Mouse (Mus musculus): Measurements from ENCODE around the gene Ccl28. TPM values are rescaled to one million over a fixed set of nuclear protein-coding genes. Genes with fewer than 3 reads are reported as not detected.
A peak's percentile ranks its signal among the peaks of the same experiment; 100 is the strongest.

The Ccl28 gene
- polyA plus RNA-seq, 1 experiment, result not detected

DNA sequence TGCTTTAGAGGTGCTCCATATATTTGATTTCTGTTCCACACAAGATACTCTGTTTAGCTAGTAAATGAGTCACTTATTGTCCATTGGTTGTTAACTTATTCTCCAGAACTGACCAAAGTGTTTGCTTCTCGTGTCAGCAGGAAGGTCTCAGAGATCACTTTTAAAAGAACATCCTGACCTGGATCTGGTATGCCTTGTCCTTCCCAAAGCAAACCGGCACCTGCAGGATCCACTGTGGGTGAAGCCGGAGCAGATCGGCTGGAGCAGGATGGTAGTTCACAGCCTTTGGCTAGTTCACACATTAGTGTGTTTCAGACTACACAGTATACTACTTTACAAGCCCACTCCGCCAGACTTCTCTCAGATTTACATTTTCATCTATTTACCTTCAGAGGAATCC, 14.8 kb downstream of the Ccl28 start:
- no peaks in the 10 kb centered on the region for H3K4me1 ChIP-seq (ENCODE audit: control insufficient read depth, insufficient read depth, insufficient read length)
- H3K27ac ChIP-seq (ENCODE audit: insufficient read depth, low read length), result no peak overlapping the region
- H3K36me3 ChIP-seq (ENCODE audit: control insufficient read depth, insufficient read depth, low read length), result no peaks in the 10 kb centered on the region
- no peak overlapping the region for H3K4me3 ChIP-seq (ENCODE audit: extremely low read depth, insufficient read depth, insufficient read length)
- 92% methylated on average over 5 of the region's 5 CpGs for WGBS
- no peak for DNase-seq (ENCODE audit: low read depth in 1 of 2, low spot score in 2 of 2)
- no peak for TF ChIP-seq CTCF (IDR thresholded peaks at IDR 0.05; ENCODE audit: extremely low read depth, insufficient read depth, insufficient read length, insufficient replicate concordance)
- TF ChIP-seq POLR2A (IDR thresholded peaks at IDR 0.05; ENCODE audit: low read depth, low read length), result no peak
- no peaks in the 10 kb centered on the region for H3K27me3 ChIP-seq (ENCODE audit: control insufficient read depth, insufficient read depth, low read length)

DNA sequence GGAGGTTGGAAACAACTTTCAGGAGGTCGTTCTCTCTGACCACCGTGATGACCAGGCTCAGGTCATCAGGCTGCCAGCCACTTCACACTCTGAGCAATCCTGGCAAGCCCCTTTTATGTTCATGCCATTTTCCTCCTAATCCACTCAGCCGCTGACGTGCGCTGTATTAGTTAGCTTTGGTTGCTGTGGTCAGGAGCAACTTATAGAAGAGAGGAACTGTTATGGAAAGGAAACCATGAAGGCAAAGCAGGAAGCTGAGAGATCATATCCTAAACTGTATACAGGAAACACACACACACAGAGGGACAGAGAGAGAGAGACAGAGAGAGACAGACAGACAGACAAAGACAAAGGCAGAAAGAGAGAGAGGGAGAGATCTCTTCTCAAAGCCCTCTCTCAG, 15.7 kb downstream of the Ccl28 start:
- Histone ChIP-seq H3K4me1 (ENCODE audit: control insufficient read depth, insufficient read depth, insufficient read length) (no peaks in the 10 kb centered on the region), H3K36me3 (ENCODE audit: control insufficient read depth, insufficient read depth, low read length) (no peaks in the 10 kb centered on the region), H3K4me3 (ENCODE audit: extremely low read depth, insufficient read depth, insufficient read length) (no peak overlapping the region), H3K27me3 (ENCODE audit: control insufficient read depth, insufficient read depth, low read length) (no peaks in the 10 kb centered on the region), H3K27ac (ENCODE audit: insufficient read depth, low read length) (no peak overlapping the region)
- TF ChIP-seq CTCF (IDR thresholded peaks at IDR 0.05; ENCODE audit: extremely low read depth, insufficient read depth, insufficient read length, insufficient replicate concordance), result no peak
- TF ChIP-seq POLR2A (IDR thresholded peaks at IDR 0.05; ENCODE audit: low read depth, low read length), result no peak
- 19% methylated on average over 5 of the region's 5 CpGs for WGBS
- no peak for DNase-seq (ENCODE audit: low read depth in 1 of 2, low spot score in 2 of 2)

DNA sequence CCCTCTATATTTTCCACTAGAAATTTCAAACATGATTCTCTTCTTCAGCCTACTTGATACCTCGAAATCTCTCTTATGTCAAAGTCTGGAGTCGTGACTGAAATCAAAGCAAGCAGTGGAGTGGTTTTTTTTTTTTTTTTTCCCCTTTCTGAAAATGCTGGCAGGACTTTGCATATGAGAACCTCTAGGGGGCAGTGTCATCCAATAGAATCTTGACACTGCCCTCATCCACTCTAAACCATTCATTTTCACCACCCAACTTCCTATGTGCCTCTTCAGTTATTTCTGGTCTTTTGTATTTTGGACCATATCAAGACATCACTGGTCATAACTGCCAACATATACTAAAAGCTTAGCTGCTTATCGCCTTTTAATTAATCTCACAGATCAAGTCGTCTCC, 16.9 kb downstream of the Ccl28 start:
- WGBS, result 41% methylated on average over 4 of the region's 4 CpGs
- H3K27ac ChIP-seq (ENCODE audit: insufficient read depth, low read length), result no peak overlapping the region
- H3K4me1 ChIP-seq (ENCODE audit: control insufficient read depth, insufficient read depth, insufficient read length), result no peaks in the 10 kb centered on the region
- H3K36me3 ChIP-seq (ENCODE audit: control insufficient read depth, insufficient read depth, low read length), result no peaks in the 10 kb centered on the region
- H3K4me3 ChIP-seq (ENCODE audit: extremely low read depth, insufficient read depth, insufficient read length), result no peak overlapping the region
- peak in 1 of 2 experiments; percentile 19 for DNase-seq (ENCODE audit: low read depth in 1 of 2, low spot score in 2 of 2)
- no peaks in the 10 kb centered on the region for H3K27me3 ChIP-seq (ENCODE audit: control insufficient read depth, insufficient read depth, low read length)
- no peak for TF ChIP-seq POLR2A (IDR thresholded peaks at IDR 0.05; ENCODE audit: low read depth, low read length)
- peak; percentile 2; the same call in 1 of the 2 replicates for TF ChIP-seq CTCF (IDR thresholded peaks at IDR 0.05; ENCODE audit: extremely low read depth, insufficient read depth, insufficient read length, insufficient replicate concordance)

DNA sequence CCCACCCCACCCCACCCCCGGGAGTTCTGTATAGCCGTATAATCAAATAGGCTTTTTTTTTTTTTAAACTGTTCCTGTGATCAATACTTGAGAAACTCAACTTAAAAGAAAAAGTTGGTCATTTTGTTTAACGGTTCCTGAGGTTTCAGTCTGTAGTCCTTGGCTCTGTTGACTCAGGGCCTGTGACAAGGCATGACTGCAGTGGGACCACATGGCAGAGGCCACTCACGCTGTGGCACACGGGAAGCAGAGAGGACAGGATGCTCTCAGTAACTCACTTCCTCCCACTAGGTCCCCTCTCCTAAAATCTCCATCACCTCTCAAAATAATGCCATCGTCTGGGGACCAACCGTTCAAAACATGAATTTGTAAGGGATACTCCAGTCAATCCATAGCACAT, 17.5 kb downstream of the Ccl28 start:
- Histone ChIP-seq H3K4me3 (ENCODE audit: extremely low read depth, insufficient read depth, insufficient read length) (no peak overlapping the region), H3K36me3 (ENCODE audit: control insufficient read depth, insufficient read depth, low read length) (no peaks in the 10 kb centered on the region), H3K27me3 (ENCODE audit: control insufficient read depth, insufficient read depth, low read length) (no peaks in the 10 kb centered on the region), H3K27ac (ENCODE audit: insufficient read depth, low read length) (no peak overlapping the region), H3K4me1 (ENCODE audit: control insufficient read depth, insufficient read depth, insufficient read length) (no peaks in the 10 kb centered on the region)
- no peak for DNase-seq (ENCODE audit: low read depth in 1 of 2, low spot score in 2 of 2)
- TF ChIP-seq POLR2A (IDR thresholded peaks at IDR 0.05; ENCODE audit: low read depth, low read length) (no peak), CTCF (IDR thresholded peaks at IDR 0.05; ENCODE audit: extremely low read depth, insufficient read depth, insufficient read length, insufficient replicate concordance) (no peak)
- 64% methylated on average over 7 of the region's 7 CpGs for WGBS

DNA sequence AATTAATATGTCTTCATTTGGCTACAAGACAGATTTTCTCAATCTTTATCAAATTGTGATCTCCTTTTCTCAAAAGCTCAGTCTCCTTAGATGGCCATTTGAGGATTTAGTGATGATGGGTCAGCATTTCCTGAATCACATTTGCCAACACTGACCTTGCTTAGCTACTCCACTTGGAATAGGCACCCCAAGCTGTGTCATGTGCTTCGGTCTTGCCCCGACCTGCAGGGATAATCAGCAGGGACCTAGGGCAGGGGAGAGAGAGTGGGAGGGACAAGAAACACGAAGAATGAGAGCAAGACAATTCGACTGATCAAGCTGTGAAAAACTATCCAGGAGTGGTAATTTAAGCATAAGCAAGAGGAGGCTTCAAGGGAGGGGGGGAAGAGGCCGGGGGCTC, 21.1 kb downstream of the Ccl28 start:
- WGBS, result 79% methylated on average over 5 of the region's 5 CpGs
- no peaks in the 10 kb centered on the region for H3K36me3 ChIP-seq (ENCODE audit: control insufficient read depth, insufficient read depth, low read length)
- H3K4me3 ChIP-seq (ENCODE audit: extremely low read depth, insufficient read depth, insufficient read length), result no peak overlapping the region
- no peak overlapping the region for H3K27ac ChIP-seq (ENCODE audit: insufficient read depth, low read length)
- DNase-seq (ENCODE audit: low read depth in 1 of 2, low spot score in 2 of 2), result no peak
- H3K27me3 ChIP-seq (ENCODE audit: control insufficient read depth, insufficient read depth, low read length), result no peaks in the 10 kb centered on the region
- H3K4me1 ChIP-seq (ENCODE audit: control insufficient read depth, insufficient read depth, insufficient read length), result no peaks in the 10 kb centered on the region
- TF ChIP-seq CTCF (IDR thresholded peaks at IDR 0.05; ENCODE audit: extremely low read depth, insufficient read depth, insufficient read length, insufficient replicate concordance), result no peak
- TF ChIP-seq POLR2A (IDR thresholded peaks at IDR 0.05; ENCODE audit: low read depth, low read length), result no peak

DNA sequence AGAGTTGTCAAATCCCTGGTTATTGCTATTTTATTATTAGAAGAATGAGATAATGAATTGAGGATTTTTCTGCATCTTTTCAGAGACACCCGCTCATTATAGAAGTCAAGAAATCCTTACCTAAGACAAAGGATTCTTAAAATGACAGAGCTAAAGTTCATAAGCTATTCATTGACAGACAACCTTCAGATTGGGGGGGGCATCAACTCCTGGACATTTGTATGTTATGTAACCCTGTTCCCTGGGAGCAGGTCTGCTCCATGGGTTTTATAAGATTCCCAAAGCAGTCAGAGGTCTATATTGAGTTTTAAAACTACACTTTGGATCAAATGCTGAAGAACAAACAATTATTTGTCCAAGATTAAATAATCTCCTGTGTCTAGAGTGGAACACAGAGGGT, 22.9 kb downstream of the Ccl28 start:
- 91% methylated on average over 1 of the region's 1 CpGs for WGBS

DNA sequence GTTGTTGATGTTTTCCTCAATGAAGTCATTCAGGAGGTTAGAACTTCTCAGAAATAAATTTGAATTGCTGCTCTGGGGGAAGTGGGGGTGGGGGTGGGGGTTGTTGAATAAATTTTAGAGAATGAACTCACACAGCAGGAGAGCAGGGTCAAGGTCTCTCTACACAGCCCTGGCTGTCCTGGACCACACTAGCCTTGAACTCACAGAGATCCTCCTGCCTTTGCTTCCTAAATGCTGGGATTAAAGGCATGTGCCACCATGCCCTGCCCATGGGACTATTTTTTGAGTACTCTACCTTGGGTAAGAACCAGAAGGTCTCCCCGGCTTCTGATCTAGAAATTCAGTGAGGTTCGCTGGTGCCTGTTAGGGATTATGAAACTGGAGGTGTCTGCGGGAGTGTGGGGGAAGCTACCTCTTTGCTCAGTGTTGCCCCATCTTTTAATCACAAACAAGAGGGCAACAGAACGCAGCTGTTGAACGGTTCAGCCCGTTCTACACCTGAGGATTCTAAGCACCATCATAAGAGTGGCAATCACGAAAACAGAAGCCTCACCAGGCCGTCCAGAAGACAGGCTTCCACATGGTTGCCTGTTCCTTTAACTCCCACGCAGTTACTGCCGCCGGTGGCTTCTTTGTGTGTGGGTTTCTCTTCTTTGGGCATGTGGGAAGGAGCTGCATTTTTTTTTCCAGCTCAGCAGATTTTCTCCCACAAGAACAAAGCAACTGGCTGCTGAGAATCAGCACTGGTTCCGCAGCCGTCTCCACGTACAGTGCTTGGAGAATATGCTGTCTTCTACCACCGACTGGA, 25.5 kb downstream of the Ccl28 start:
- H3K4me3 ChIP-seq (ENCODE audit: extremely low read depth, insufficient read depth, insufficient read length), result no peak overlapping the region
- H3K27me3 ChIP-seq (ENCODE audit: control insufficient read depth, insufficient read depth, low read length), result no peaks in the 10 kb centered on the region
- H3K4me1 ChIP-seq (ENCODE audit: control insufficient read depth, insufficient read depth, insufficient read length), result no peaks in the 10 kb centered on the region
- H3K36me3 ChIP-seq (ENCODE audit: control insufficient read depth, insufficient read depth, low read length), result no peaks in the 10 kb centered on the region
- no peak overlapping the region for H3K27ac ChIP-seq (ENCODE audit: insufficient read depth, low read length)
- TF ChIP-seq POLR2A (IDR thresholded peaks at IDR 0.05; ENCODE audit: low read depth, low read length) (no peak), CTCF (IDR thresholded peaks at IDR 0.05; ENCODE audit: extremely low read depth, insufficient read depth, insufficient read length, insufficient replicate concordance) (no peak)
- DNase-seq (ENCODE audit: low read depth in 1 of 2, low spot score in 2 of 2), result no peak
- WGBS, result 67% methylated on average over 15 of the region's 15 CpGs

More for the DNA sequence above, 22.9 kb downstream of the Ccl28 start:
- no peak overlapping the region for H3K4me3 ChIP-seq (ENCODE audit: extremely low read depth, insufficient read depth, insufficient read length)
- DNase-seq (ENCODE audit: low read depth in 1 of 2, low spot score in 2 of 2), result no peak
- no peak overlapping the region for H3K27ac ChIP-seq (ENCODE audit: insufficient read depth, low read length)
- TF ChIP-seq POLR2A (IDR thresholded peaks at IDR 0.05; ENCODE audit: low read depth, low read length), result no peak
- no peaks in the 10 kb centered on the region for H3K4me1 ChIP-seq (ENCODE audit: control insufficient read depth, insufficient read depth, insufficient read length)
- no peaks in the 10 kb centered on the region for H3K36me3 ChIP-seq (ENCODE audit: control insufficient read depth, insufficient read depth, low read length)
- no peaks in the 10 kb centered on the region for H3K27me3 ChIP-seq (ENCODE audit: control insufficient read depth, insufficient read depth, low read length)

Measured in spleen, adult 2 months (tissue).